Mouse (Mus musculus) megakaryocyte, adult 5-6 weeks (primary cell): Measurements from ENCODE around the gene Rela. TPM values are rescaled to one million over a fixed set of nuclear protein-coding genes. Genes with fewer than 3 reads are reported as not detected.
A peak's percentile ranks its signal among the peaks of the same experiment; 100 is the strongest.

ENCODE experiments used
- ATAC-seq: 2 replicates; pipeline ENCODE4 v1.8.0; 2016; ENCODE audit warnings: mild to moderate bottlenecking, inconsistent platforms; ENCODE audit not compliant: poor library complexity, severe bottlenecking
- total RNA-seq, 2 experiments: library from RNA; stranded (forward) in 1 of 2; stranded (reverse) in 1 of 2; fragments of 153-499, 151-499 nt in 1 of 2; fragments of 221-1000, 200-1000 nt in 1 of 2; gene quantifications; 2 replicates each; pipeline versions ENCODE4 v1.2.3 to v1.2.4; 2015 to 2017

Rela gene
- total RNA-seq, 2 experiments from 2014 or later = 47.8 to 56.6 TPM

- no peak for ATAC-seq
Observed at GRCm38 (mm10) chr19:5632120-5632519, 5.2 kb upstream of the Rela start.

GRCm38 (mm10) chr19:5636036-5636570 is 1.2 kb upstream of the Rela start:
- ATAC-seq = no peak

GRCm38 (mm10) chr19:5636571-5637041 is 677 bp upstream of the Rela start:
- peak; percentile 17; the same call in 1 of the 2 replicates for ATAC-seq

- no peak for ATAC-seq
Observed at GRCm38 (mm10) chr19:5638416-5639005, 1.2 kb downstream of the Rela start.

GRCm38 (mm10) chr19:5640339-5640738 is 3.1 kb downstream of the Rela start:
- no peak for ATAC-seq

- ATAC-seq = no peak
Observed at GRCm38 (mm10) chr19:5641021-5641420, 3.7 kb downstream of the Rela start.

GRCm38 (mm10) chr19:5641641-5642040 is 4.4 kb downstream of the Rela start:
- ATAC-seq = no peak

- ATAC-seq = no peak
Observed at GRCm38 (mm10) chr19:5645280-5645679, 8.0 kb downstream of the Rela start.

GRCm38 (mm10) chr19:5646731-5647330 is 9.5 kb downstream of the Rela start:
- ATAC-seq = no peak

GRCm38 (mm10) chr19:5647791-5648190 is 10.5 kb downstream of the Rela start:
- ATAC-seq = no peak

GRCm38 (mm10) chr19:5648401-5649297 is 11.4 kb downstream of the Rela start:
- ATAC-seq = peak; percentile 86

- peak; percentile 73 for ATAC-seq
Observed at GRCm38 (mm10) chr19:5649298-5649741, 12.0 kb downstream of the Rela start.

- ATAC-seq = no peak
Observed at GRCm38 (mm10) chr19:5651502-5652274, 14.4 kb downstream of the Rela start.

- ATAC-seq = no peak
Observed at GRCm38 (mm10) chr19:5652570-5652969, 15.3 kb downstream of the Rela start.

GRCm38 (mm10) chr19:5653969-5654719 is 16.9 kb downstream of the Rela start:
- no peak for ATAC-seq

- no peak for ATAC-seq
Observed at GRCm38 (mm10) chr19:5654720-5655298, 17.5 kb downstream of the Rela start.

- peak; percentile 70 for ATAC-seq
Observed at GRCm38 (mm10) chr19:5660942-5661751, 23.9 kb downstream of the Rela start.

- no peak for ATAC-seq
Observed at GRCm38 (mm10) chr19:5662310-5662709, 25.0 kb downstream of the Rela start.
